ENCODE assay signal across 29 mouse cellular contexts in the genomic region with DNA sequence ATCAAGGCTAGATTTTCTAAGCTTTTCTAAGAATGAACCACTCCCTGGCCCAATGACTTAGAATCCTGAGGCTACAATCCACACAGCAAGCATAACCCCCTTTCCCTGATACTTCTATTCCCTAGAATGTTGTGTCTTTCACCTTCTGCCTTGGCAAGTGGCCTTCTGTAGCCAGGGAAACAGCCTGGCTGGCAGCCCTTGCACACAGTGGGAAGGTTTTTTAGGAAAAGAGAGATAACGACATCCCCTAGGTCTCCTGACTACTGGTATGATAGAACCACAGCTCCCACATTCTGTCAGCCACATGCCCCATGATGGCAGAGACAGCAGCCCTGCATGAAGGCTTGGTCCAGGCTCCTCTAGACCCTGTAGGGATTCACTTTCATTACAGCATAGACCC. TPM values are rescaled to one million over a fixed set of nuclear protein-coding genes. Genes with fewer than 3 reads are reported as not detected.
DNase-seq lines count a peak whose midpoint lies in the region; ATAC-seq lines count a peak whose summit lies in the region.
"Had no signal": no experiment of that assay in that cellular context is flagged by ENCODE, and none has a peak within 500 bp of the region (broad histone marks: within the 10 kb centered on the region; RNA-seq: fewer than 3 reads in every experiment).

No protein-coding gene starts in this region.

- H3K9me3 ChIP-seq in hindbrain, embryonic 10.5 days, result no peaks in the 10 kb centered on the region
- H3K9me3 ChIP-seq in hindbrain, embryonic 14.5 days (ENCODE audit: control insufficient read depth, low read length), result no peaks in the 10 kb centered on the region
- H3K9me3 ChIP-seq: embryonic facial prominence, embryonic 10.5 days; embryonic facial prominence, embryonic 15.5 days; forebrain, embryonic 15.5 days; G1E; heart, embryonic 15.5 days; hindbrain, embryonic 12.5 days; liver, embryonic 15.5 days had no signal

- ATAC-seq in hindbrain, embryonic 14.5 days (ENCODE audit: low FRiP score), result no peak
- ATAC-seq: forebrain, embryonic 15.5 days; intestine, embryonic 16.5 days; midbrain, embryonic 16.5 days had no signal

- peaks cover 34% of the 10 kb centered on the region for H3K4me1 ChIP-seq in hindbrain, embryonic 10.5 days (replicated peaks)
- 0 out of 2 replicates have a peak, but pooled peaks cover 3% of the 10 kb centered on the region for H3K4me1 ChIP-seq in hindbrain, embryonic 14.5 days (replicated peaks; ENCODE audit: control insufficient read depth, insufficient read depth, low read length)
- H3K4me1 ChIP-seq: liver, embryonic 15.5 days had no signal

- no peak overlapping the region for H3K4me3 ChIP-seq in hindbrain, embryonic 10.5 days
- H3K4me3 ChIP-seq in hindbrain, embryonic 14.5 days (replicated peaks; ENCODE audit: low read length), result no peak overlapping the region
- H3K4me3 ChIP-seq: embryonic facial prominence, embryonic 10.5 days; embryonic facial prominence, embryonic 15.5 days; forebrain, embryonic 15.5 days; heart, adult 2 months; heart, embryonic 15.5 days; hindbrain, embryonic 12.5 days; liver, embryonic 15.5 days had no signal

- peaks cover 12% of the 10 kb centered on the region; the same call in 1 of the 2 replicates for H3K36me3 ChIP-seq in hindbrain, embryonic 10.5 days
- peaks cover 28% of the 10 kb centered on the region for H3K36me3 ChIP-seq in hindbrain, embryonic 14.5 days (replicated peaks; ENCODE audit: control insufficient read depth, insufficient read depth)
- H3K36me3 ChIP-seq: embryonic facial prominence, embryonic 10.5 days; embryonic facial prominence, embryonic 15.5 days; forebrain, embryonic 15.5 days; heart, embryonic 15.5 days; liver, embryonic 15.5 days had no signal

- H3K9ac ChIP-seq in hindbrain, embryonic 14.5 days, result no peak overlapping the region
- H3K9ac ChIP-seq: embryonic facial prominence, embryonic 15.5 days; forebrain, embryonic 15.5 days; heart, embryonic 15.5 days; hindbrain, embryonic 12.5 days; liver, embryonic 15.5 days; lung, embryonic 14.5 days had no signal

- WGBS in hindbrain, embryonic 10.5 days, result 86% methylated on average over 1 of the region's 1 CpGs
- WGBS in hindbrain, embryonic 14.5 days, result 57% methylated on average over 1 of the region's 1 CpGs

- H3K4me2 ChIP-seq in hindbrain, embryonic 14.5 days (replicated peaks), result no peak overlapping the region
- H3K4me2 ChIP-seq: embryonic facial prominence, embryonic 15.5 days; forebrain, embryonic 15.5 days; heart, embryonic 15.5 days; hindbrain, embryonic 12.5 days; liver, embryonic 15.5 days; lung, embryonic 14.5 days had no signal

- DNase-seq in cerebellum, postnatal 14 days, result peak; percentile 42 to 55
- no peak for DNase-seq in cerebellum, postnatal 36 days
- peak; percentile 90 for DNase-seq in heart, adult 11 months
- DNase-seq in heart, postnatal 36 days, result no peak
- no peak for DNase-seq in hindbrain, embryonic 10.5 days (ENCODE audit: low spot score)
- DNase-seq in hindbrain, embryonic 14.5 days (ENCODE audit: low spot score), result no peak
- peak; percentile 46 for DNase-seq in ovary, postnatal 36 days (ENCODE audit: low spot score)
- DNase-seq in ovary, postnatal 10 days (ENCODE audit: low spot score), result no peak
- DNase-seq: adrenal gland, postnatal 10 days; cerebellum, adult 11 months; cerebellum, adult 9-11 months; heart, adult 2 months; kidney, adult 8-10 months; kidney, postnatal 4 days; lung, embryonic 14.5 days; lung, postnatal 14 days; retina, postnatal 1 day; right cerebral cortex, postnatal 25 days; spleen, adult 18-20 months; thymus, postnatal 14 days had no signal

- peak overlapping the region; percentile 16; the same call in 1 of the 2 replicates for H3K27ac ChIP-seq in hindbrain, embryonic 10.5 days
- H3K27ac ChIP-seq in hindbrain, embryonic 14.5 days, result no peak overlapping the region
- H3K27ac ChIP-seq: embryonic facial prominence, embryonic 10.5 days; embryonic facial prominence, embryonic 15.5 days; forebrain, embryonic 15.5 days; hindbrain, embryonic 12.5 days; liver, embryonic 15.5 days had no signal

- intact Hi-C loops in heart, postnatal 36 days (cut with DNase I), result no loop called here

- no peaks in the 10 kb centered on the region for H3K27me3 ChIP-seq in hindbrain, embryonic 10.5 days (ENCODE audit: insufficient read depth, poor library complexity, severe bottlenecking)
- H3K27me3 ChIP-seq in hindbrain, embryonic 14.5 days (ENCODE audit: control insufficient read depth, insufficient read depth, low read length), result no peaks in the 10 kb centered on the region
- H3K27me3 ChIP-seq: embryonic facial prominence, embryonic 15.5 days; forebrain, embryonic 15.5 days; heart, embryonic 15.5 days; hindbrain, embryonic 12.5 days; liver, embryonic 15.5 days had no signal

RNA-seq across cellular contexts. Expression of a gene that starts 55.6 kb away (rescaled TPM):
- 10 to 100 TPM; 51.2 to 67.0 TPM for total RNA-seq in heart, postnatal 36 days (2021)
- 26.0 and 26.7 TPM in 2 replicates for polyA plus RNA-seq in hindbrain, embryonic 10.5 days (2016; fragmentation: Nextera tagmentation; extraction: Ambion mirVana)
- polyA plus RNA-seq in hindbrain, embryonic 14.5 days (2014; fragmentation: Nextera tagmentation; extraction: Ambion mirVana), result 12.2 and 14.1 TPM in 2 replicates
- polyA plus RNA-seq: G1E had no signal

Comparison
In these comparisons a context has a peak if more than half of its experiments do, and no peak if none do; other contexts are left out.
1. DNase-seq: peak in cerebellum, postnatal 14 days (2 of 2), heart, adult 11 months (single experiment) and ovary, postnatal 36 days (single experiment); none in cerebellum, postnatal 36 days (0 of 2), heart, postnatal 36 days (0 of 2), hindbrain, embryonic 10.5 days (single experiment), hindbrain, embryonic 14.5 days (single experiment) and ovary, postnatal 10 days (single experiment).